9 mouse cellular contexts compared by ENCODE assay signal in genomic region chr8:95377863-95378291, GRCm38 (mm10). TPM values are rescaled to one million over a fixed set of nuclear protein-coding genes. Genes with fewer than 3 reads are reported as not detected.
DNase-seq lines count a peak whose midpoint lies in the region; ATAC-seq and TF ChIP-seq lines count a peak whose summit lies in the region.
"Had no signal": no experiment of that assay in that cellular context is flagged by ENCODE, and none has a peak within 500 bp of the region (broad histone marks: within the 10 kb centered on the region; RNA-seq: fewer than 3 reads in every experiment).

No protein-coding gene starts in this region.

- no peak overlapping the region for H3K4me2 ChIP-seq in intestine, embryonic 14.5 days (ENCODE audit: low read length)
- no peak overlapping the region for H3K4me2 ChIP-seq in limb, embryonic 14.5 days (replicated peaks; ENCODE audit: low read depth, low read length, severe bottlenecking)
- no peak overlapping the region for H3K4me2 ChIP-seq in midbrain, postnatal 0 days (ENCODE audit: low read depth, low read length, poor library complexity, severe bottlenecking)

- WGBS in intestine, embryonic 14.5 days: 17% methylated on average over 7 of the region's 7 CpGs
- 14% methylated on average over 7 of the region's 7 CpGs for WGBS in limb, embryonic 14.5 days
- 58% methylated on average over 7 of the region's 7 CpGs for WGBS in midbrain, postnatal 0 days

- no peaks in the 10 kb centered on the region for H3K36me3 ChIP-seq in intestine, embryonic 14.5 days (ENCODE audit: control insufficient read depth, insufficient read depth, low read length)
- H3K36me3 ChIP-seq in limb, embryonic 14.5 days (ENCODE audit: control insufficient read depth, insufficient read depth, low read length): 0 out of 2 replicates have a peak, but pooled peaks cover under 1% of the 10 kb centered on the region
- peaks cover 3% of the 10 kb centered on the region; the same call in 1 of the 2 replicates for H3K36me3 ChIP-seq in midbrain, postnatal 0 days (ENCODE audit: insufficient read depth, low read length)

- no peak overlapping the region for H3K4me3 ChIP-seq in intestine, embryonic 14.5 days (ENCODE audit: low read depth, low read length)
- H3K4me3 ChIP-seq in limb, embryonic 14.5 days (replicated peaks; ENCODE audit: low read length): no peak overlapping the region
- no peak overlapping the region for H3K4me3 ChIP-seq in layer of hippocampus, adult 2 months
- H3K4me3 ChIP-seq in midbrain, postnatal 0 days (ENCODE audit: low read depth, low read length): no peak overlapping the region

- H3K9ac ChIP-seq in intestine, embryonic 14.5 days (ENCODE audit: low read length): no peak overlapping the region
- H3K9ac ChIP-seq in limb, embryonic 14.5 days (ENCODE audit: low read depth, low read length, severe bottlenecking): no peak overlapping the region
- H3K9ac ChIP-seq in midbrain, postnatal 0 days (replicated peaks; ENCODE audit: low read length, poor library complexity, severe bottlenecking): no peak overlapping the region

- TF ChIP-seq POLR2A in limb, embryonic 14.5 days (IDR thresholded peaks at IDR 0.05; ENCODE audit: borderline replicate concordance, extremely low read depth, insufficient read depth, insufficient read length): no peak

- ATAC-seq in intestine, embryonic 14.5 days (replicated peaks; ENCODE audit: low FRiP score, low TSS enrichment, low read depth): peak; percentile 70
- no peak for ATAC-seq in limb, embryonic 14.5 days (ENCODE audit: low FRiP score, low read depth)
- ATAC-seq in midbrain, postnatal 0 days (ENCODE audit: low FRiP score): no peak
- ATAC-seq: forebrain, embryonic 16.5 days had no signal

- peak overlapping the region; percentile 72 for H3K27ac ChIP-seq in intestine, embryonic 14.5 days (ENCODE audit: low read depth)
- no peak overlapping the region for H3K27ac ChIP-seq in limb, embryonic 14.5 days (replicated peaks; ENCODE audit: low read depth, low read length)
- no peak overlapping the region for H3K27ac ChIP-seq in layer of hippocampus, adult 2 months
- H3K27ac ChIP-seq in midbrain, postnatal 0 days (ENCODE audit: low read depth, low read length): no peak overlapping the region

- H3K4me1 ChIP-seq in intestine, embryonic 14.5 days (replicated peaks; ENCODE audit: control insufficient read depth, insufficient read depth, low read length): peaks cover 9% of the 10 kb centered on the region
- peaks cover 8% of the 10 kb centered on the region; the same call in 1 of the 2 replicates for H3K4me1 ChIP-seq in limb, embryonic 14.5 days (ENCODE audit: control insufficient read depth, insufficient read depth, low read length)
- no peaks in the 10 kb centered on the region for H3K4me1 ChIP-seq in midbrain, postnatal 0 days (ENCODE audit: insufficient read depth, low read length)

- no peak for TF ChIP-seq CTCF in layer of hippocampus, adult 2 months (conservative IDR thresholded peaks at IDR 0.05)
- no peak for TF ChIP-seq CTCF in midbrain, postnatal 0 days (IDR thresholded peaks at IDR 0.05)

- DNase-seq in MN1 (ENCODE audit: low spot score): peak; percentile 67
- DNase-seq in forelimb bud, embryonic 11.5 days (ENCODE audit: low read depth, low spot score): peak; percentile 29
- DNase-seq in intestine, embryonic 14.5 days (ENCODE audit: low spot score): peak; percentile 71
- DNase-seq in limb, embryonic 14.5 days (ENCODE audit: low spot score): peak; percentile 21
- DNase-seq in layer of hippocampus, adult 2 months (ENCODE audit: low spot score in 2 of 2): no peak
- no peak for DNase-seq in midbrain, postnatal 0 days (ENCODE audit: low spot score)
- no peak for DNase-seq in cerebellum, adult 11-12 months
- no peak for DNase-seq in frontal cortex, postnatal 25 days (ENCODE audit: low spot score in 2 of 2)

- H3K9me3 ChIP-seq in intestine, embryonic 14.5 days (ENCODE audit: control insufficient read depth, low read length): no peaks in the 10 kb centered on the region
- no peaks in the 10 kb centered on the region for H3K9me3 ChIP-seq in limb, embryonic 14.5 days (ENCODE audit: control insufficient read depth, low read length)
- no peaks in the 10 kb centered on the region for H3K9me3 ChIP-seq in midbrain, postnatal 0 days (ENCODE audit: low read length)

- no peaks in the 10 kb centered on the region for H3K27me3 ChIP-seq in intestine, embryonic 14.5 days (replicated peaks; ENCODE audit: control insufficient read depth, insufficient read depth, low read length)
- no peaks in the 10 kb centered on the region for H3K27me3 ChIP-seq in limb, embryonic 14.5 days (ENCODE audit: control insufficient read depth, insufficient read depth, low read length)
- no peaks in the 10 kb centered on the region for H3K27me3 ChIP-seq in midbrain, postnatal 0 days (ENCODE audit: insufficient read depth, low read length)

RNA-seq across cellular contexts. Expression of gene Mmp15, which starts 25.8 kb away (rescaled TPM):
- 21.4 and 22.2 TPM in 2 replicates for polyA plus RNA-seq in intestine, embryonic 14.5 days (2014; fragmentation: Nextera tagmentation; extraction: Ambion mirVana)
- polyA plus RNA-seq in limb, embryonic 14.5 days (2012; rRNA removed): 12.6 and 16.9 TPM in 2 replicates
- 10.5 and 11.8 TPM in 2 replicates for polyA plus RNA-seq in limb, embryonic 14.5 days (2014; fragmentation: Nextera tagmentation; extraction: Ambion mirVana)
- 10 to 100 TPM; 13.1 to 14.9 TPM for total RNA-seq in layer of hippocampus, adult 2 months (2021)
- total RNA-seq in midbrain, postnatal 0 days (2014; rRNA removed): 52.9 and 59.1 TPM in 2 replicates
- 12.9 and 13.7 TPM in 2 replicates for polyA plus RNA-seq in midbrain, postnatal 0 days (2015; fragmentation: Nextera tagmentation; extraction: Ambion mirVana)

RNA-seq across cellular contexts. Expression of gene Usb1, which starts 45.8 kb away (rescaled TPM):
- polyA plus RNA-seq in intestine, embryonic 14.5 days (2014; fragmentation: Nextera tagmentation; extraction: Ambion mirVana): 39.0 and 41.6 TPM in 2 replicates
- 46.6 and 61.0 TPM in 2 replicates for polyA plus RNA-seq in limb, embryonic 14.5 days (2012; rRNA removed)
- 34.7 and 38.0 TPM in 2 replicates for polyA plus RNA-seq in limb, embryonic 14.5 days (2014; fragmentation: Nextera tagmentation; extraction: Ambion mirVana)
- total RNA-seq in layer of hippocampus, adult 2 months (2021): 10 to 100 TPM in 1 of 2 experiments, 1 to 10 TPM in 1; 9.8 to 13.1 TPM
- total RNA-seq in midbrain, postnatal 0 days (2014; rRNA removed): 65.8 and 87.0 TPM in 2 replicates
- polyA plus RNA-seq in midbrain, postnatal 0 days (2015; fragmentation: Nextera tagmentation; extraction: Ambion mirVana): 28.9 and 30.1 TPM in 2 replicates

RNA-seq across cellular contexts. Expression of gene Zfp319, which starts 46.1 kb away (rescaled TPM):
- polyA plus RNA-seq in intestine, embryonic 14.5 days (2014; fragmentation: Nextera tagmentation; extraction: Ambion mirVana): 7.7 and 8.2 TPM in 2 replicates
- 13.8 and 17.4 TPM in 2 replicates for polyA plus RNA-seq in limb, embryonic 14.5 days (2012; rRNA removed)
- polyA plus RNA-seq in limb, embryonic 14.5 days (2014; fragmentation: Nextera tagmentation; extraction: Ambion mirVana): 8.4 and 9.2 TPM in 2 replicates
- 10 to 100 TPM; 15.0 to 16.7 TPM for total RNA-seq in layer of hippocampus, adult 2 months (2021)
- 20.1 and 21.4 TPM in 2 replicates for total RNA-seq in midbrain, postnatal 0 days (2014; rRNA removed)
- polyA plus RNA-seq in midbrain, postnatal 0 days (2015; fragmentation: Nextera tagmentation; extraction: Ambion mirVana): 11.2 and 11.7 TPM in 2 replicates

RNA-seq across cellular contexts. Expression of gene Cfap20, which starts 56.8 kb away (rescaled TPM):
- polyA plus RNA-seq in intestine, embryonic 14.5 days (2014; fragmentation: Nextera tagmentation; extraction: Ambion mirVana): 157 and 159 TPM in 2 replicates
- polyA plus RNA-seq in limb, embryonic 14.5 days (2012; rRNA removed): 154 and 161 TPM in 2 replicates
- 158 and 168 TPM in 2 replicates for polyA plus RNA-seq in limb, embryonic 14.5 days (2014; fragmentation: Nextera tagmentation; extraction: Ambion mirVana)
- 10 to 100 TPM; 53.8 to 59.9 TPM for total RNA-seq in layer of hippocampus, adult 2 months (2021)
- total RNA-seq in midbrain, postnatal 0 days (2014; rRNA removed): 71.9 and 80.4 TPM in 2 replicates
- polyA plus RNA-seq in midbrain, postnatal 0 days (2015; fragmentation: Nextera tagmentation; extraction: Ambion mirVana): 119 and 129 TPM in 2 replicates

Comparison
In these comparisons a context has a peak if more than half of its experiments do, and no peak if none do; other contexts are left out.
1. DNase-seq: peak in MN1 (single experiment), forelimb bud, embryonic 11.5 days (single experiment), intestine, embryonic 14.5 days (single experiment) and limb, embryonic 14.5 days (single experiment); none in layer of hippocampus, adult 2 months (0 of 2), midbrain, postnatal 0 days (single experiment), cerebellum, adult 11-12 months (single experiment) and frontal cortex, postnatal 25 days (0 of 2).